Mouse (Mus musculus) embryonic facial prominence, embryonic 12.5 days (tissue): ENCODE results near the gene Ogfod2. TPM values are rescaled to one million over a fixed set of nuclear protein-coding genes. Genes with fewer than 3 reads are reported as not detected.

Source experiments
- ATAC-seq: fragments of 200-750 bp; cut with Nextera tagmentation; 2 replicates; pipeline ENCODE4 v1.8.0; 2017; ENCODE audit not compliant: insufficient number of reproducible peaks, insufficient read depth, low FRiP score, low TSS enrichment
- H3K27ac ChIP-seq: fragments of 300-500 bp; sonication (generic); 2 replicates; pipeline ENCODE4 v1.5.1; 2016; ENCODE audit warnings: mild to moderate bottlenecking
- H3K27me3 ChIP-seq: fragments of 300-500 bp; sonication (generic); 2 replicates; pipeline ENCODE4 v1.6.1; 2016; ENCODE audit warnings: mild to moderate bottlenecking, moderate library complexity
- H3K36me3 ChIP-seq: fragments of 300-500 bp; sonication (generic); 2 replicates; pipeline ENCODE4 v1.6.1; 2016; ENCODE audit warnings: mild to moderate bottlenecking
- H3K4me1 ChIP-seq: fragments of 300-500 bp; sonication (generic); 2 replicates; pipeline ENCODE4 v1.6.1; 2016
- H3K4me2 ChIP-seq: fragments of 300-500 bp; sonication (generic); replicated peaks from 2 replicates; pipeline ENCODE4 v1.6.1; 2016; ENCODE audit warnings: mild to moderate bottlenecking, moderate library complexity
- H3K4me3 ChIP-seq: fragments of 300-500 bp; sonication (generic); 2 replicates; pipeline ENCODE4 v1.5.1; 2016; ENCODE audit warnings: mild to moderate bottlenecking
- H3K9ac ChIP-seq: fragments of 300-500 bp; sonication (generic); 2 replicates; pipeline ENCODE4 v1.6.1; 2016; ENCODE audit warnings: mild to moderate bottlenecking, moderate library complexity
- H3K9me3 ChIP-seq: fragments of 300-500 bp; sonication (generic); 2 replicates; pipeline ENCODE4 v1.6.1; 2016; ENCODE audit warnings: mild to moderate bottlenecking, moderate library complexity
- WGBS: fragments of 180-500 bp; shearing (Covaris S2); methylation state at CpG from one replicate; pipeline ENCODE4 v1.1.7; 2016; 5-methylcytosine and 5-hydroxymethylcytosine counted together
- polyA plus RNA-seq: library from polyadenylated mRNA; unstranded; fragments of >200 nt; fragmentation: Nextera tagmentation; extraction: Ambion mirVana; gene quantifications from 2 replicates; pipeline ENCODE4 v1.2.1, GENCODE M21; 2016

Gene Ogfod2
- polyA plus RNA-seq, 1 experiment from 2014 or later = 19.2 TPM

DNA sequence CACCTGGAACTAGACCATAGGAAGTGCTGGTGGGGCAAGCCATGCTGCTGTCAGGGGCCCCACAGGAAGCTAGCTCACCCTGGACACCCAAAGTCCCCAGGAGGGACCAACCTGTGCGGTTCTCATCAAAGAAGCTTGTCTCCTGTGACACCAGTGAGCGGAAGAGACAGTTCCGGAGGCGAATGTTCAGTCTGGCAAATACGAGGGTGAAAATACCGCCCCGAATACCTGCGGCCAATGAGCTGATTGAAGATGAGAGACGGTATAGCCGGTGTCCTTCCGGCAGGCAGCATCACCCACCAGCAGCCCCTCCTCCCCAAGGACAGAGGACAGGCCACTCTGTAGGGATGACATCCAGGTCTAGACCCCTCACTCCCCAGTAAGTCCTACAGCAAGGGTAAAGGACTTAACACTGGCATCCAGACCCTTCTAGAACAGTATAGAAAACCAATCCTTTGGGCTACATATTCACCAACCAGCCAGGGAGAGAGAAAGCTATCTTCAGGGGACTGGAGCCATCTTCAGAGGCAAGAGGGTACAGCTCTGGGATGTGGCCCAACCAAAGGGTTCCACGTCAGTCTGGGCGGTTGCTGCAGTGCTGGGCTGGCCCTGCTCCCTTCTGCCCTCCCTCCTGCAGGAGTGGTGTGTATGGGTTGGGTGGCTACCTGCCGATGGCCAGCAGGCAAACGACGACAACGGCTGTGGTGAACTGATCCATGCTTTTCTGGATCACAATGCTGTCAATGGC lies 29.0 kb upstream of the Ogfod2 start:
- no peak overlapping the region for H3K9ac ChIP-seq
- no peaks in the 10 kb centered on the region for H3K36me3 ChIP-seq
- H3K4me1 ChIP-seq = no peaks in the 10 kb centered on the region
- no peak overlapping the region for H3K4me3 ChIP-seq
- H3K27ac ChIP-seq = no peak overlapping the region
- H3K27me3 ChIP-seq = no peaks in the 10 kb centered on the region
- H3K4me2 ChIP-seq = no peak overlapping the region
- no peak for ATAC-seq
- H3K9me3 ChIP-seq = no peaks in the 10 kb centered on the region
- WGBS = 91% methylated on average over 17 of the region's 17 CpGs

DNA sequence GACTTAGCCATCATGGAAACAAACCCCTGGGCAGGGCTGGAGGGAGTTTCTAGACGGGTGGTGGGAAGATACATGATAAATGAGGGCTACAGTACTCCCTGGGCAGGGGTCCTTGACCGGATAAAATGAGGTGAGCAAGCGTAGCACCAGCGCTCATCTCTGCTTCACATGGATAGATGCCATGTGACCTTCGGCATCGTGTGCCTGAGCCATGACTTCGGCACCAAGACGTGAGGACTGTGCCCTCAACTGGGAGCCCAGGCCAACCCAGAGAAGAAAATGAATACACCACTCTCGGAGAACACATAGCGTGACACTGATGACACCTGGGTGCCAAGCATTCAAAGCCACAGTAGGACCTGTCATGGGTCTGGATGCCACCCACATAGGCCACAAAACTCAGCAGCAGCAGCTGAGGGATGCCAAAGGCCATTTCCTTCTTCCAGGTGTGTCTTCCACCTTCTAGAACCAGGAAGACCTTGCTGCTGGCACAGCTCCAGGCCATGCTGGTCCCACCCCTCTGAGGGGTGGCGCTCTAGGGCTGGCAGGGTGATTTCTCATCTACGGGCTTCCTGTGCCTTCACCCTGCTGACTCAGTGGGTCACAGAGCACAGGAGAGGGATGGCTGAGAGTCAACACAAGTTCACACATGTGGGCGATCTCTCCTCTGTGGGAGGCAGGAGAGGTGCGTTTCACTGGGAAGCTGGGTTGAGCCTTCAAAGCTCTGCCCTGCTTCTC lies 28.1 kb upstream of the Ogfod2 start:
- ATAC-seq = no peak
- Histone ChIP-seq H3K36me3 (no peaks in the 10 kb centered on the region), H3K27ac (no peak overlapping the region), H3K4me1 (no peaks in the 10 kb centered on the region), H3K4me3 (no peak overlapping the region), H3K9me3 (no peaks in the 10 kb centered on the region), H3K9ac (no peak overlapping the region), H3K4me2 (no peak overlapping the region), H3K27me3 (no peaks in the 10 kb centered on the region)
- 87% methylated on average over 14 of the region's 14 CpGs for WGBS

GRCm38 (mm10) chr5:124084588-124085173 lies 27.4 kb upstream of the Ogfod2 start:
- Histone ChIP-seq H3K4me1 (no peaks in the 10 kb centered on the region), H3K4me3 (no peak overlapping the region), H3K9me3 (no peaks in the 10 kb centered on the region), H3K9ac (no peak overlapping the region), H3K4me2 (no peak overlapping the region), H3K27me3 (no peaks in the 10 kb centered on the region), H3K27ac (no peak overlapping the region), H3K36me3 (no peaks in the 10 kb centered on the region)
- WGBS = 39% methylated on average over 11 of the region's 11 CpGs
- no peak for ATAC-seq

DNA sequence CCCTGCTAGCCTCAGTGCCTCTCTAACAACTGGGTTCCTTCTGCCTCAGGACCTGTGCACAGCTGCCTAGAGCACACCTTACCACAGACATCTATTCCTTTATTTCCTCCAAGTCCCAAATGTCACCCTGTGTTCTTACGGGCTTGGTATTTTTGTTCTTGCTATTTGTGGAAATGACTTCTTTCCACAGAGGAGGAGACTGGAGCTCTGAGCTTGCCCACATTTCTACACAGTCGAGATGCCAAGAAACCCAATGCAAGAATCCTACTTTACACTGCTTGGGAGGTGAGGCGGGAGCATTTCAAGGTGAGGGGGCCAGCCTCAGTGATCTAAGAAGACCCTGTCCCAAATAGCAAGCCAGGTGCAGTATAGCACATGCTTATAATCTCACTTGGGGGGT lies 26.6 kb upstream of the Ogfod2 start:
- no peak for ATAC-seq

GRCm38 (mm10) chr5:124086876-124087275 lies 25.2 kb upstream of the Ogfod2 start:
- H3K4me3 ChIP-seq = no peak overlapping the region
- ATAC-seq = no peak
- no peak overlapping the region for H3K9ac ChIP-seq
- no peak overlapping the region for H3K27ac ChIP-seq
- H3K9me3 ChIP-seq = no peaks in the 10 kb centered on the region
- no peaks in the 10 kb centered on the region for H3K36me3 ChIP-seq
- H3K27me3 ChIP-seq = no peaks in the 10 kb centered on the region
- no peak overlapping the region for H3K4me2 ChIP-seq
- WGBS = 83% methylated on average over 4 of the region's 4 CpGs
- H3K4me1 ChIP-seq = no peaks in the 10 kb centered on the region

More for the DNA sequence above, 26.6 kb upstream of the Ogfod2 start:
- Histone ChIP-seq H3K9me3 (no peaks in the 10 kb centered on the region), H3K27ac (no peak overlapping the region), H3K4me1 (no peaks in the 10 kb centered on the region), H3K4me2 (no peak overlapping the region), H3K36me3 (no peaks in the 10 kb centered on the region), H3K27me3 (no peaks in the 10 kb centered on the region), H3K4me3 (no peak overlapping the region), H3K9ac (no peak overlapping the region)
- WGBS = 73% methylated on average over 3 of the region's 3 CpGs

- Histone ChIP-seq H3K4me1 (no peaks in the 10 kb centered on the region), H3K9me3 (no peaks in the 10 kb centered on the region), H3K36me3 (no peaks in the 10 kb centered on the region), H3K9ac (no peak overlapping the region), H3K4me2 (no peak overlapping the region), H3K27ac (no peak overlapping the region), H3K4me3 (no peak overlapping the region), H3K27me3 (peaks cover 11% of the 10 kb centered on the region; the same call in 1 of the 2 replicates)
- WGBS = 89% methylated on average over 23 of the region's 23 CpGs
- ATAC-seq = no peak
Observed at GRCm38 (mm10) chr5:124089868-124090267, 22.2 kb upstream of the Ogfod2 start.

GRCm38 (mm10) chr5:124091951-124092406 lies 20.1 kb upstream of the Ogfod2 start:
- Histone ChIP-seq H3K27me3 (peaks cover 19% of the 10 kb centered on the region; the same call in 1 of the 2 replicates), H3K27ac (no peak overlapping the region), H3K4me2 (no peak overlapping the region), H3K4me1 (peaks cover 8% of the 10 kb centered on the region), H3K9ac (no peak overlapping the region), H3K36me3 (no peaks in the 10 kb centered on the region), H3K4me3 (no peak overlapping the region), H3K9me3 (no peaks in the 10 kb centered on the region)
- WGBS = 69% methylated on average over 9 of the region's 9 CpGs
- ATAC-seq = no peak

DNA sequence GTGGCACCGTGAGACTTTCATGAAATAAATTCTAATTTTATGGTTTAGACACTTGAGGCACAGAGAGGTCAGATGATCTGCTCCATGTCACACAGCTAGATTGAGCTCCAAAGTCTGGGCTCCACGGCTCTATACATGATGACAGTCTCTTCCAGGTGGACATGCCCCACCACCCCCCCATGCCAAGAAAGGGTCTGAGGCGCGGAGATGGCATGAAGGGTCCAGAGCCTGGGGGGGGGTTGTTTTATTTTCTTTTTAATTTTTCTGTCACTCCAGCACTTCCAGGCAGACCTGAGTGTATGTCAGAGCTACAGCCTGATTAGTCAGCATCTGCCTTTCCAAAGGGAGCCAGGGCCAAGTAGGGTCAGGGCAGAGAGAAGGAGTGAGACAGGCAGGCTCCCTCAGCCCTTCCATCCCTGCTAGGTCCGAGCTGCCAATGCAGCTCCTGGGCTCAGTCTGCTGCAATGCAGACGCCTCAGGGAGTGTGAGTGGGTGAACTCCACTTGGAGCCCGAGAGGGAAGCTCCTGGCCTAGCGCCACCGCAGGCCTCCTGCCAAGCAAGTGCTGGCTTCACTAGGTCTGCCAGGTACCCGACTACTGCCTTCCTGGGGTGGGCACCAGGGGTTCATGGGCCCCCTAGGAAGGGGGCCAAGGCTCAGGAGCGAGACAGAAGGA lies 18.8 kb upstream of the Ogfod2 start:
- H3K4me1 ChIP-seq = peaks cover 8% of the 10 kb centered on the region
- no peak for ATAC-seq
- 78% methylated on average over 11 of the region's 11 CpGs for WGBS
- no peak overlapping the region for H3K9ac ChIP-seq
- peaks cover 19% of the 10 kb centered on the region; the same call in 1 of the 2 replicates for H3K27me3 ChIP-seq
- H3K36me3 ChIP-seq = no peaks in the 10 kb centered on the region
- no peak overlapping the region for H3K4me3 ChIP-seq
- H3K4me2 ChIP-seq = no peak overlapping the region
- H3K27ac ChIP-seq = no peak overlapping the region
- H3K9me3 ChIP-seq = no peaks in the 10 kb centered on the region

DNA sequence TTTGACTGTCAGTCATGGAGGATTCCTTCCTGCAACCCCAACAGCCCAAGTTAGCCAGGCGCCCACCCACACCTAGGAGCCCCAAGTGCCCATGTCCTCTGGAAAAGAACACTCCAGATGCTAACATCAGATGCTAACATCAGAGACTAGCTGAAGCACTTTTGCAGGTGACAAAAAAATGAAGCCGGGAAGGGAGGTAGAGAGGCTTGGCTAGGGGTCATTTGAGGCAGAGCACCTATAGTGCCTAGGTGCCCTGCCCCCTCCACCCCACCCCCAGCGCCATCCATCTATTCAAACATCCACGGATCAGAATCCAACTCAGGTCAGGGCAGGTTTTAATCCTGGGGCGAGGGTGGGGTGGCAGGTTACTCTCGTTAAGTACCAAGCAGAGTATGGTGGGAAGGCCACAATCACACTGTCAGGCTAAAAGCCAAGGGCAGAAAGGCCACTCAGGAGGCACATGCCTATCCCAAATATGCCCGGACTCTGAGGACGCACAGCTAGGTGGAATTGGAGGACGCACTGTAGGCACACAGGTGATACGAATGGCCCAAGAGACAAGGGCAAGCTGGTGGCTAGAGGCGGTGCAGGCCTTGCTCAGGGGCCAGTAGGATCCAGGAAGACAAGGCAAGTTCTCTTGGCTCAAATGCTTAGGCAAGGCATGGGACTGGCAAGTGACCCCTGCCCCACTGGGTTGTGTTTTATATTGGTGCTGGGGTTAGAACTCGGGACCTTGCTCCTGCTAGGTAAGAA lies 18.1 kb upstream of the Ogfod2 start:
- Histone ChIP-seq H3K9ac (no peak overlapping the region), H3K4me3 (no peak overlapping the region), H3K27me3 (peaks cover 19% of the 10 kb centered on the region; the same call in 1 of the 2 replicates), H3K36me3 (no peaks in the 10 kb centered on the region), H3K4me1 (peaks cover 8% of the 10 kb centered on the region), H3K27ac (no peak overlapping the region), H3K4me2 (no peak overlapping the region), H3K9me3 (no peaks in the 10 kb centered on the region)
- 81% methylated on average over 12 of the region's 12 CpGs for WGBS
- no peak for ATAC-seq

DNA sequence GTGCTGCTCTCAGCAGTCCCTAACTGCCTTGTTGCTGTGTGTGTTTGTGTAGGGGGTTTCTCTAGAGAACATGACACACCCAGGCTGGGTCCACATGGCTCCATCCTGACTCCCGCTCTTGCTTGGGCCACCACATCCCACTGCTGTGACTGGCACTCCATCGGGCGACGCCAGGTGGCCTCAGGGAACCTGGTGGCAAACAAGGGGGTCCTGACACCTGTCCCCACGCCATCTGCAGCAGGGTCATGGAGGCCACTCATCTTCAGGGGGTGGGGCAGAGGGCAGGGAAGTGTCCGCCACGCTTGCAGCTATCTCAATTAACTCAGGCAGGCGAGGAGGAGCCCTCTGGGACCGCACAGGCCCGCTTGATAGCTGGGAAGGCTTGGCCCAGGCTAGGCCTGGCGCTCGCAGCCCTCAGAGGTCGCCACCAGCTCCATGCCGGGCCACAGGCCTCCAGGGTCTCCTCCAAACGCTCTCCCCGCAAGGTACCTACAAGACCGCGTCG lies 17.0 kb upstream of the Ogfod2 start:
- no peaks in the 10 kb centered on the region for H3K36me3 ChIP-seq
- H3K27me3 ChIP-seq = peaks cover 19% of the 10 kb centered on the region; the same call in 1 of the 2 replicates
- H3K9me3 ChIP-seq = no peaks in the 10 kb centered on the region
- peak overlapping the region; percentile 78 for H3K4me2 ChIP-seq
- H3K9ac ChIP-seq = peak overlapping the region; percentile 49; the same call in 1 of the 2 replicates
- ATAC-seq = 0 out of 2 replicates have a peak, but pooled peaks have one; percentile 35
- H3K4me1 ChIP-seq = peaks cover 8% of the 10 kb centered on the region
- peak overlapping the region; percentile 45 for H3K4me3 ChIP-seq
- 12% methylated on average over 19 of the region's 19 CpGs for WGBS
- H3K27ac ChIP-seq = no peak overlapping the region
